Mouse (Mus musculus): ENCODE results near the gene Ncor2. TPM values are rescaled to one million over a fixed set of nuclear protein-coding genes. Genes with fewer than 3 reads are reported as not detected.

Ncor2 gene
- polyA plus RNA-seq, 1 experiment, result 7.2 TPM

- Histone ChIP-seq H3K36me3 (ENCODE audit: control insufficient read depth) (no peaks in the 10 kb centered on the region), H3K4me3 (replicated peaks) (no peak overlapping the region), H3K27me3 (ENCODE audit: control insufficient read depth) (no peaks in the 10 kb centered on the region), H3K9me3 (ENCODE audit: control insufficient read depth, low read length) (no peaks in the 10 kb centered on the region), H3K4me1 (ENCODE audit: control insufficient read depth) (peaks cover 8% of the 10 kb centered on the region)
- TF ChIP-seq TAL1 (IDR thresholded peaks at IDR 0.05; ENCODE audit: low read length) (no peak), GATA1 (IDR thresholded peaks at IDR 0.05; ENCODE audit: low read length) (no peak)
Measured at GRCm38 (mm10) chr5:125147124-125147523, 31.9 kb downstream of the Ncor2 start.

- Histone ChIP-seq H3K27me3 (ENCODE audit: control insufficient read depth) (no peaks in the 10 kb centered on the region), H3K9me3 (ENCODE audit: control insufficient read depth, low read length) (no peaks in the 10 kb centered on the region), H3K4me1 (ENCODE audit: control insufficient read depth) (peaks cover 18% of the 10 kb centered on the region), H3K36me3 (ENCODE audit: control insufficient read depth) (no peaks in the 10 kb centered on the region), H3K4me3 (replicated peaks) (no peak overlapping the region)
- TF ChIP-seq TAL1 (IDR thresholded peaks at IDR 0.05; ENCODE audit: low read length), result no peak
- TF ChIP-seq GATA1 (IDR thresholded peaks at IDR 0.05; ENCODE audit: low read length), result no peak
Measured at GRCm38 (mm10) chr5:125143114-125143872, 35.7 kb downstream of the Ncor2 start.

GRCm38 (mm10) chr5:125141916-125142315 is 37.1 kb downstream of the Ncor2 start:
- no peaks in the 10 kb centered on the region for H3K27me3 ChIP-seq (ENCODE audit: control insufficient read depth)
- no peak overlapping the region for H3K4me3 ChIP-seq (replicated peaks)
- peaks cover 29% of the 10 kb centered on the region for H3K4me1 ChIP-seq (ENCODE audit: control insufficient read depth)
- H3K36me3 ChIP-seq (ENCODE audit: control insufficient read depth), result no peaks in the 10 kb centered on the region
- TF ChIP-seq GATA1 (IDR thresholded peaks at IDR 0.05; ENCODE audit: low read length) (no peak), TAL1 (IDR thresholded peaks at IDR 0.05; ENCODE audit: low read length) (no peak)
- no peaks in the 10 kb centered on the region for H3K9me3 ChIP-seq (ENCODE audit: control insufficient read depth, low read length)

GRCm38 (mm10) chr5:125141525-125141880 is 37.5 kb downstream of the Ncor2 start:
- Histone ChIP-seq H3K4me3 (replicated peaks) (no peak overlapping the region), H3K27me3 (ENCODE audit: control insufficient read depth) (no peaks in the 10 kb centered on the region), H3K36me3 (ENCODE audit: control insufficient read depth) (no peaks in the 10 kb centered on the region), H3K9me3 (ENCODE audit: control insufficient read depth, low read length) (no peaks in the 10 kb centered on the region), H3K4me1 (ENCODE audit: control insufficient read depth) (peaks cover 33% of the 10 kb centered on the region)
- TF ChIP-seq TAL1 (IDR thresholded peaks at IDR 0.05; ENCODE audit: low read length), result no peak
- no peak for TF ChIP-seq GATA1 (IDR thresholded peaks at IDR 0.05; ENCODE audit: low read length)

- Histone ChIP-seq H3K36me3 (ENCODE audit: control insufficient read depth) (no peaks in the 10 kb centered on the region), H3K4me3 (replicated peaks) (no peak overlapping the region), H3K27me3 (ENCODE audit: control insufficient read depth) (no peaks in the 10 kb centered on the region), H3K4me1 (ENCODE audit: control insufficient read depth) (peaks cover 33% of the 10 kb centered on the region), H3K9me3 (ENCODE audit: control insufficient read depth, low read length) (no peaks in the 10 kb centered on the region)
- TF ChIP-seq GATA1 (IDR thresholded peaks at IDR 0.05; ENCODE audit: low read length), result no peak
- TF ChIP-seq TAL1 (IDR thresholded peaks at IDR 0.05; ENCODE audit: low read length), result no peak
Measured at GRCm38 (mm10) chr5:125140832-125141524, 38.0 kb downstream of the Ncor2 start.

- Histone ChIP-seq H3K4me1 (ENCODE audit: control insufficient read depth) (peaks cover 33% of the 10 kb centered on the region), H3K9me3 (ENCODE audit: control insufficient read depth, low read length) (no peaks in the 10 kb centered on the region), H3K36me3 (ENCODE audit: control insufficient read depth) (no peaks in the 10 kb centered on the region), H3K27me3 (ENCODE audit: control insufficient read depth) (no peaks in the 10 kb centered on the region), H3K4me3 (replicated peaks) (no peak overlapping the region)
- TF ChIP-seq TAL1 (IDR thresholded peaks at IDR 0.05; ENCODE audit: low read length) (no peak), GATA1 (IDR thresholded peaks at IDR 0.05; ENCODE audit: low read length) (no peak)
Measured at GRCm38 (mm10) chr5:125140151-125140699, 38.8 kb downstream of the Ncor2 start.

GRCm38 (mm10) chr5:125139669-125140068 is 39.4 kb downstream of the Ncor2 start:
- no peaks in the 10 kb centered on the region for H3K36me3 ChIP-seq (ENCODE audit: control insufficient read depth)
- no peaks in the 10 kb centered on the region for H3K9me3 ChIP-seq (ENCODE audit: control insufficient read depth, low read length)
- H3K4me3 ChIP-seq (replicated peaks), result no peak overlapping the region
- TF ChIP-seq TAL1 (IDR thresholded peaks at IDR 0.05; ENCODE audit: low read length) (no peak), GATA1 (IDR thresholded peaks at IDR 0.05; ENCODE audit: low read length) (no peak)
- H3K4me1 ChIP-seq (ENCODE audit: control insufficient read depth), result peaks cover 33% of the 10 kb centered on the region
- H3K27me3 ChIP-seq (ENCODE audit: control insufficient read depth), result no peaks in the 10 kb centered on the region

- H3K4me1 ChIP-seq (ENCODE audit: control insufficient read depth), result peaks cover 33% of the 10 kb centered on the region
- no peak for TF ChIP-seq TAL1 (IDR thresholded peaks at IDR 0.05; ENCODE audit: low read length)
- no peak for TF ChIP-seq GATA1 (IDR thresholded peaks at IDR 0.05; ENCODE audit: low read length)
- no peak overlapping the region for H3K4me3 ChIP-seq (replicated peaks)
- no peaks in the 10 kb centered on the region for H3K9me3 ChIP-seq (ENCODE audit: control insufficient read depth, low read length)
- no peaks in the 10 kb centered on the region for H3K36me3 ChIP-seq (ENCODE audit: control insufficient read depth)
- H3K27me3 ChIP-seq (ENCODE audit: control insufficient read depth), result no peaks in the 10 kb centered on the region
Measured at GRCm38 (mm10) chr5:125138841-125139430, 40.1 kb downstream of the Ncor2 start.
